Mouse (Mus musculus): ENCODE measurements around the gene Saa1. TPM values are rescaled to one million over a fixed set of nuclear protein-coding genes. Genes with fewer than 3 reads are reported as not detected.

The Saa1 gene
- polyA plus RNA-seq, 1 experiment from 2014 or later = 0.28 TPM

GRCm38 (mm10) chr7:46723849-46724248, 18.9 kb downstream of the Saa1 start:
- Histone ChIP-seq H3K9ac (ENCODE audit: low read depth, low read length) (no peak overlapping the region), H3K4me1 (ENCODE audit: control insufficient read depth, insufficient read depth, low read length) (peaks cover 3% of the 10 kb centered on the region; the same call in 1 of the 2 replicates), H3K4me2 (ENCODE audit: low read depth, low read length) (no peak overlapping the region), H3K36me3 (ENCODE audit: control insufficient read depth, insufficient read depth, low read length) (no peaks in the 10 kb centered on the region), H3K27me3 (replicated peaks; ENCODE audit: control insufficient read depth, insufficient read depth, low read length) (no peaks in the 10 kb centered on the region), H3K4me3 (ENCODE audit: low read length) (no peak overlapping the region), H3K9me3 (ENCODE audit: control insufficient read depth, low read length) (no peaks in the 10 kb centered on the region), H3K27ac (ENCODE audit: low read length) (peak overlapping the region; percentile 48; the same call in 1 of the 2 replicates)
- ATAC-seq = peak; percentile 81
- 74% methylated on average over 3 of the region's 3 CpGs for WGBS

GRCm38 (mm10) chr7:46723354-46723753, 19.4 kb downstream of the Saa1 start:
- Histone ChIP-seq H3K36me3 (ENCODE audit: control insufficient read depth, insufficient read depth, low read length) (no peaks in the 10 kb centered on the region), H3K27me3 (replicated peaks; ENCODE audit: control insufficient read depth, insufficient read depth, low read length) (no peaks in the 10 kb centered on the region), H3K9me3 (ENCODE audit: control insufficient read depth, low read length) (no peaks in the 10 kb centered on the region), H3K4me2 (ENCODE audit: low read depth, low read length) (no peak overlapping the region), H3K4me1 (ENCODE audit: control insufficient read depth, insufficient read depth, low read length) (peaks cover 3% of the 10 kb centered on the region; the same call in 1 of the 2 replicates), H3K9ac (ENCODE audit: low read depth, low read length) (no peak overlapping the region), H3K4me3 (ENCODE audit: low read length) (no peak overlapping the region), H3K27ac (ENCODE audit: low read length) (no peak overlapping the region)
- 88% methylated on average over 6 of the region's 6 CpGs for WGBS
- ATAC-seq = peak; percentile 52

- Histone ChIP-seq H3K27ac (ENCODE audit: low read length) (no peak overlapping the region), H3K36me3 (ENCODE audit: control insufficient read depth, insufficient read depth, low read length) (no peaks in the 10 kb centered on the region), H3K4me1 (ENCODE audit: control insufficient read depth, insufficient read depth, low read length) (peaks cover 3% of the 10 kb centered on the region; the same call in 1 of the 2 replicates), H3K27me3 (replicated peaks; ENCODE audit: control insufficient read depth, insufficient read depth, low read length) (no peaks in the 10 kb centered on the region), H3K9me3 (ENCODE audit: control insufficient read depth, low read length) (no peaks in the 10 kb centered on the region), H3K4me2 (ENCODE audit: low read depth, low read length) (no peak overlapping the region), H3K9ac (ENCODE audit: low read depth, low read length) (no peak overlapping the region), H3K4me3 (ENCODE audit: low read length) (no peak overlapping the region)
- no peak for ATAC-seq
- 77% methylated on average over 9 of the region's 9 CpGs for WGBS
Observed at GRCm38 (mm10) chr7:46720460-46720859, 22.3 kb downstream of the Saa1 start.

- 53% methylated on average over 7 of the region's 7 CpGs for WGBS
Observed at GRCm38 (mm10) chr7:46719526-46719925, 23.3 kb downstream of the Saa1 start.

GRCm38 (mm10) chr7:46718591-46719270, 24.0 kb downstream of the Saa1 start:
- H3K27me3 ChIP-seq (replicated peaks; ENCODE audit: control insufficient read depth, insufficient read depth, low read length) = no peaks in the 10 kb centered on the region
- H3K4me2 ChIP-seq (ENCODE audit: low read depth, low read length) = no peak overlapping the region
- no peaks in the 10 kb centered on the region; the same call in 1 of the 2 replicates for H3K4me1 ChIP-seq (ENCODE audit: control insufficient read depth, insufficient read depth, low read length)
- H3K36me3 ChIP-seq (ENCODE audit: control insufficient read depth, insufficient read depth, low read length) = no peaks in the 10 kb centered on the region
- no peaks in the 10 kb centered on the region for H3K9me3 ChIP-seq (ENCODE audit: control insufficient read depth, low read length)
- no peak for ATAC-seq
- 84% methylated on average over 7 of the region's 7 CpGs for WGBS
- H3K9ac ChIP-seq (ENCODE audit: low read depth, low read length) = no peak overlapping the region
- H3K4me3 ChIP-seq (ENCODE audit: low read length) = no peak overlapping the region
- H3K27ac ChIP-seq (ENCODE audit: low read length) = no peak overlapping the region

More at GRCm38 (mm10) chr7:46719526-46719925, 23.3 kb downstream of the Saa1 start:
- Histone ChIP-seq H3K4me3 (ENCODE audit: low read length) (no peak overlapping the region), H3K4me1 (ENCODE audit: control insufficient read depth, insufficient read depth, low read length) (peaks cover 3% of the 10 kb centered on the region; the same call in 1 of the 2 replicates), H3K9me3 (ENCODE audit: control insufficient read depth, low read length) (no peaks in the 10 kb centered on the region), H3K9ac (ENCODE audit: low read depth, low read length) (no peak overlapping the region), H3K27me3 (replicated peaks; ENCODE audit: control insufficient read depth, insufficient read depth, low read length) (no peaks in the 10 kb centered on the region), H3K36me3 (ENCODE audit: control insufficient read depth, insufficient read depth, low read length) (no peaks in the 10 kb centered on the region), H3K27ac (ENCODE audit: low read length) (no peak overlapping the region), H3K4me2 (ENCODE audit: low read depth, low read length) (no peak overlapping the region)
- peak; percentile 67 for ATAC-seq

- no peak overlapping the region for H3K9ac ChIP-seq (ENCODE audit: low read depth, low read length)
- no peak overlapping the region for H3K4me2 ChIP-seq (ENCODE audit: low read depth, low read length)
- H3K4me3 ChIP-seq (ENCODE audit: low read length) = no peak overlapping the region
- H3K27ac ChIP-seq (ENCODE audit: low read length) = no peak overlapping the region
- no peaks in the 10 kb centered on the region for H3K36me3 ChIP-seq (ENCODE audit: control insufficient read depth, insufficient read depth, low read length)
- WGBS = 46% methylated on average over 5 of the region's 5 CpGs
- no peaks in the 10 kb centered on the region for H3K27me3 ChIP-seq (replicated peaks; ENCODE audit: control insufficient read depth, insufficient read depth, low read length)
- no peaks in the 10 kb centered on the region for H3K9me3 ChIP-seq (ENCODE audit: control insufficient read depth, low read length)
- no peaks in the 10 kb centered on the region; the same call in 1 of the 2 replicates for H3K4me1 ChIP-seq (ENCODE audit: control insufficient read depth, insufficient read depth, low read length)
- no peak for ATAC-seq
Observed at GRCm38 (mm10) chr7:46716897-46717296, 25.9 kb downstream of the Saa1 start.

GRCm38 (mm10) chr7:46715600-46715999, 27.2 kb downstream of the Saa1 start, which contains the start of gene Saa3:
TSS of gene Saa3 (minus strand) at chr7:46715700.
- Histone ChIP-seq H3K9ac (ENCODE audit: low read depth, low read length) (no peak within 1 kb of the TSS), H3K4me2 (ENCODE audit: low read depth, low read length) (no peak within 1 kb of the TSS), H3K27me3 (replicated peaks; ENCODE audit: control insufficient read depth, insufficient read depth, low read length) (no peaks in the 10 kb centered on the region), H3K36me3 (ENCODE audit: control insufficient read depth, insufficient read depth, low read length) (no peaks in the 10 kb centered on the region), H3K4me3 (ENCODE audit: low read length) (no peak within 1 kb of the TSS), H3K9me3 (ENCODE audit: control insufficient read depth, low read length) (no peaks in the 10 kb centered on the region), H3K4me1 (ENCODE audit: control insufficient read depth, insufficient read depth, low read length) (no peaks in the 10 kb centered on the region; the same call in 1 of the 2 replicates), H3K27ac (ENCODE audit: low read length) (no peak within 1 kb of the TSS)
- 90% methylated on average over 5 of the region's 5 CpGs for WGBS
- ATAC-seq = no peak

- Histone ChIP-seq H3K9ac (ENCODE audit: low read depth, low read length) (no peak overlapping the region), H3K27me3 (replicated peaks; ENCODE audit: control insufficient read depth, insufficient read depth, low read length) (no peaks in the 10 kb centered on the region), H3K4me2 (ENCODE audit: low read depth, low read length) (no peak overlapping the region), H3K27ac (ENCODE audit: low read length) (no peak overlapping the region), H3K36me3 (ENCODE audit: control insufficient read depth, insufficient read depth, low read length) (no peaks in the 10 kb centered on the region), H3K4me3 (ENCODE audit: low read length) (no peak overlapping the region), H3K9me3 (ENCODE audit: control insufficient read depth, low read length) (no peaks in the 10 kb centered on the region), H3K4me1 (ENCODE audit: control insufficient read depth, insufficient read depth, low read length) (0 out of 2 replicates have a peak, but pooled peaks cover under 1% of the 10 kb centered on the region)
- no peak for ATAC-seq
- WGBS = 33% methylated on average over 6 of the region's 6 CpGs
Observed at GRCm38 (mm10) chr7:46714518-46714917, 28.3 kb downstream of the Saa1 start.

- H3K4me3 ChIP-seq (ENCODE audit: low read length) = no peak overlapping the region
- no peak overlapping the region for H3K4me2 ChIP-seq (ENCODE audit: low read depth, low read length)
- no peaks in the 10 kb centered on the region for H3K36me3 ChIP-seq (ENCODE audit: control insufficient read depth, insufficient read depth, low read length)
- H3K9me3 ChIP-seq (ENCODE audit: control insufficient read depth, low read length) = no peaks in the 10 kb centered on the region
- 60% methylated on average over 6 of the region's 6 CpGs for WGBS
- no peak overlapping the region for H3K27ac ChIP-seq (ENCODE audit: low read length)
- 0 out of 2 replicates have a peak, but pooled peaks cover 4% of the 10 kb centered on the region for H3K4me1 ChIP-seq (ENCODE audit: control insufficient read depth, insufficient read depth, low read length)
- ATAC-seq = no peak
- H3K9ac ChIP-seq (ENCODE audit: low read depth, low read length) = no peak overlapping the region
- H3K27me3 ChIP-seq (replicated peaks; ENCODE audit: control insufficient read depth, insufficient read depth, low read length) = no peaks in the 10 kb centered on the region
Observed at GRCm38 (mm10) chr7:46712250-46712649, 30.5 kb downstream of the Saa1 start.
